Mouse (Mus musculus) heart, adult 10 weeks (tissue): ENCODE data around the gene Zfp637. TPM values are rescaled to one million over a fixed set of nuclear protein-coding genes. Genes with fewer than 3 reads are reported as not detected.

Experiments used
- polyA plus RNA-seq: library from polyadenylated mRNA; stranded (reverse); fragments of 350-450 nt; fragmentation: Illumina TruSeq; extraction: RNeasy Lipid Tissue Mini Kit (QIAGEN cat#74804); gene quantifications from one replicate; pipeline ENCODE4 v1.2.3, GENCODE M21; 2014; ENCODE audit warnings: low read depth, low replicate concordance

The Zfp637 gene
- polyA plus RNA-seq = 40.1 TPM

GRCm38 (mm10) chr6:117840686-117841510, at the start of gene Zfp637:
TSS of gene Zfp637 (plus strand) at chr6:117841180.

GRCm38 (mm10) chr6:117861848-117862247, 20.9 kb downstream of the Zfp637 start, which contains the start of gene Zfp239:
TSS of gene Zfp239 (plus strand) at chr6:117862100.

Other genes starting within 250 kb of the Zfp637 start
- 0.39 TPM for gene Zfp239, start 20.9 kb downstream of the Zfp637 start, polyA plus RNA-seq
- gene Hnrnpf, start 59.1 kb downstream of the Zfp637 start, polyA plus RNA-seq = 171 TPM
- not detected for gene Fxyd4, start 96.5 kb downstream of the Zfp637 start, polyA plus RNA-seq
- 0.42 TPM for gene Rasgef1a, start 170.3 kb downstream of the Zfp637 start, polyA plus RNA-seq